In the genomic region with DNA sequence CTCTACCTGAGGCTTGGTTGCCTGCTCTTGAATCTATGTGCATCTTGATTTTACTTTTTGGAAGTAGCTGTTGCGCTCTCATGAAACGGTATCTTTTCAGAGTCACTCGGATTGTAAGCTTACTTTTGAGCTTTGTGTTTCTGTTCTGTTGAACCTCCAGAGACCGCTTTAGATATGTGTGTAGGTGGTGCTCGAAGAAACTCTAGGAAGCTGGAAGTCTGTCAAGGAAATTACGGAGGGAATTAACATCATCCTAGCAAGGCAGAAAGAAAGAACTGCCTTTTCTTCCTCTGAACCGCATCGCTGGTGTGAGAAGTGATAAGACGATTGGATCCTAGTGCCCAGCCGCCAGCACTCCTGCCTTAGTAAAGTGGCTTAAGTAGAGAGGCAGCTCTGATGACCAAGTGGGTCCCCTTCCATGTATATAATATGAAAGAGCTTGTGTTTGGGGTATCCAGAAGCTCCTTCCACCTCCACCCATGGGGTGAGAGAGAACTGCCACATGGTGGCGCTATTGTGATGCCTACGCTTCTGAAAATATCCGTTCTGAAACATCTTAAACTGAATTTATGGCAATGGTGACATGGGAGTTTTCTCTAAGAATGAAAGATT, we compare ENCODE assay signal across 13 mouse cellular contexts. TPM values are rescaled to one million over a fixed set of nuclear protein-coding genes. Genes with fewer than 3 reads are reported as not detected.
DNase-seq lines count a peak whose midpoint lies in the region; ATAC-seq and TF ChIP-seq lines count a peak whose summit lies in the region.
"Had no signal": no experiment of that assay in that cellular context is flagged by ENCODE, and none has a peak within 500 bp of the region (broad histone marks: within the 10 kb centered on the region; RNA-seq: fewer than 3 reads in every experiment).

No protein-coding gene starts in this region.

- 78% methylated on average over 13 of the region's 13 CpGs for WGBS in forebrain, postnatal 0 days
- WGBS in forebrain, embryonic 12.5 days = 77% methylated on average over 13 of the region's 13 CpGs
- 73% methylated on average over 13 of the region's 13 CpGs for WGBS in lung, embryonic 14.5 days

- no peak overlapping the region for H3K9ac ChIP-seq in forebrain, postnatal 0 days
- H3K9ac ChIP-seq in forebrain, embryonic 12.5 days = no peak overlapping the region
- no peak overlapping the region for H3K9ac ChIP-seq in lung, embryonic 14.5 days
- H3K9ac ChIP-seq: stomach, embryonic 15.5 days had no signal

- H3K4me1 ChIP-seq in forebrain, postnatal 0 days (ENCODE audit: insufficient read depth) = 0 out of 2 replicates have a peak, but pooled peaks cover 5% of the 10 kb centered on the region
- no peaks in the 10 kb centered on the region for H3K4me1 ChIP-seq in forebrain, embryonic 12.5 days
- no peaks in the 10 kb centered on the region for H3K4me1 ChIP-seq in lung, embryonic 14.5 days (ENCODE audit: insufficient read depth)
- H3K4me1 ChIP-seq: stomach, embryonic 15.5 days had no signal

- H3K4me3 ChIP-seq in forebrain, postnatal 0 days (ENCODE audit: low read depth, low read length) = no peak overlapping the region
- no peak overlapping the region for H3K4me3 ChIP-seq in forebrain, embryonic 12.5 days (replicated peaks)
- no peak overlapping the region for H3K4me3 ChIP-seq in lung, embryonic 14.5 days (ENCODE audit: low read depth, low read length)
- H3K4me3 ChIP-seq: megakaryocyte, embryonic 14.5 days; stomach, embryonic 15.5 days had no signal

- DNase-seq in forebrain, postnatal 0 days = peak; percentile 33
- DNase-seq in lung, embryonic 14.5 days = peak; percentile 17
- DNase-seq in lung, postnatal 25 days (ENCODE audit: low spot score) = no peak
- peak; percentile 29 to 51 for DNase-seq in frontal cortex, postnatal 14 days (ENCODE audit: low spot score in 2 of 2)
- peak; percentile 43 for DNase-seq in right cerebral cortex, postnatal 4 days
- DNase-seq in lung, postnatal 36 days = no peak
- no peak for DNase-seq in adipocyte (ENCODE audit: low spot score)
- DNase-seq: cerebellum, adult 9-11 months had no signal

- H3K27ac ChIP-seq in forebrain, postnatal 0 days (ENCODE audit: low read depth, low read length) = no peak overlapping the region
- no peak overlapping the region for H3K27ac ChIP-seq in forebrain, embryonic 12.5 days
- H3K27ac ChIP-seq in lung, embryonic 14.5 days (ENCODE audit: low read depth) = no peak overlapping the region
- H3K27ac ChIP-seq: stomach, embryonic 15.5 days had no signal

- peak; percentile 51 for TF ChIP-seq CTCF in forebrain, postnatal 0 days (IDR thresholded peaks at IDR 0.05; ENCODE audit: low read depth)
- TF ChIP-seq CTCF in lung, embryonic 14.5 days (IDR thresholded peaks at IDR 0.05; ENCODE audit: low read depth) = peak; percentile 28

- no peaks in the 10 kb centered on the region for H3K9me3 ChIP-seq in forebrain, postnatal 0 days (ENCODE audit: low read length)
- H3K9me3 ChIP-seq in forebrain, embryonic 12.5 days = no peaks in the 10 kb centered on the region
- no peaks in the 10 kb centered on the region for H3K9me3 ChIP-seq in lung, embryonic 14.5 days (ENCODE audit: low read depth, low read length)
- H3K9me3 ChIP-seq: stomach, embryonic 15.5 days had no signal

- H3K27me3 ChIP-seq in forebrain, postnatal 0 days (ENCODE audit: insufficient read depth, low read length) = no peaks in the 10 kb centered on the region
- H3K27me3 ChIP-seq in forebrain, embryonic 12.5 days = peaks cover 41% of the 10 kb centered on the region
- H3K27me3 ChIP-seq in lung, embryonic 14.5 days (ENCODE audit: insufficient read depth, low read length) = peaks cover 36% of the 10 kb centered on the region

- no peaks in the 10 kb centered on the region for H3K36me3 ChIP-seq in forebrain, postnatal 0 days (ENCODE audit: insufficient read depth)
- no peaks in the 10 kb centered on the region for H3K36me3 ChIP-seq in forebrain, embryonic 12.5 days (replicated peaks)
- H3K36me3 ChIP-seq in lung, embryonic 14.5 days (ENCODE audit: insufficient read depth) = no peaks in the 10 kb centered on the region
- H3K36me3 ChIP-seq: G1E; stomach, embryonic 15.5 days had no signal

- no peak overlapping the region for H3K4me2 ChIP-seq in forebrain, postnatal 0 days (ENCODE audit: low read depth)
- no peak overlapping the region for H3K4me2 ChIP-seq in forebrain, embryonic 12.5 days
- H3K4me2 ChIP-seq in lung, embryonic 14.5 days = no peak overlapping the region
- H3K4me2 ChIP-seq: stomach, embryonic 15.5 days had no signal

- ATAC-seq in forebrain, postnatal 0 days = no peak
- no peak for ATAC-seq in forebrain, embryonic 12.5 days (ENCODE audit: low FRiP score)
- ATAC-seq in lung, embryonic 14.5 days (ENCODE audit: insufficient read depth) = no peak

RNA-seq across cellular contexts. Expression of a gene that starts 4.3 kb away (rescaled TPM):
- total RNA-seq in forebrain, postnatal 0 days (2014; rRNA removed) = 17.7 and 27.1 TPM in 2 replicates
- polyA plus RNA-seq in forebrain, postnatal 0 days (2015; fragmentation: Nextera tagmentation; extraction: Ambion mirVana) = 2.6 and 4.0 TPM in 2 replicates
- 2.2 and 3.2 TPM in 2 replicates for polyA plus RNA-seq in forebrain, embryonic 12.5 days (2016; fragmentation: Nextera tagmentation; extraction: Ambion mirVana)
- 0.09 TPM in 1 of 2 replicates, not detected in the other for polyA plus RNA-seq in lung, embryonic 14.5 days (2014; fragmentation: Nextera tagmentation; extraction: Ambion mirVana)
- total RNA-seq: hematopoietic stem cell, adult 5-6 weeks had no signal
- polyA plus RNA-seq: G1E had no signal

Comparison
In these comparisons a context has a peak if more than half of its experiments do, and no peak if none do; other contexts are left out.
1. DNase-seq: peak in forebrain, postnatal 0 days (single experiment), lung, embryonic 14.5 days (single experiment), frontal cortex, postnatal 14 days (2 of 2) and right cerebral cortex, postnatal 4 days (single experiment); none in lung, postnatal 25 days (single experiment), lung, postnatal 36 days (single experiment) and adipocyte (single experiment).